Mouse (Mus musculus): ENCODE data around the gene Zc3h13.

DNA sequence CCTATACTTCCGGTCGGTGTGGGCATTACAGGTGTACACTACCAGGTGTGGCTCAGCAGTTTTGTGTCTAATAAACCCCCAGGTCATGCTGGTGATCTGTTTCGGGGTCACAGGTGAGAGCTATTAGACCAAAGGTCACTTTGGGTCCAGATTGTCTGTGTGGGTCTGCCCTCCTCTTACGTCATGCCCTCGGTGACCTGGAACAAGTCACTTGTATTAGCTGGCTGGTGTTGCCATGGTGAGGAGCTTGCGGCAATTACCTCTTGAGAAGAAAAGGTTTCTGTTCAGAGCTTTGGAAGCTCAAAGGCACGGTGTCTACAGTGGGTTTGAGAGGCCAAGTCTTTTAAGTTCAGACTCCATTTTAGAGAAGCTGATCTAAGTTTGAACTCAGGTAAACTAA lies 93.4 kb downstream of the Zc3h13 start:
- TF ChIP-seq CTCF (IDR thresholded peaks at IDR 0.05; ENCODE audit: low read depth): no peak
- TF ChIP-seq EP300 (IDR thresholded peaks at IDR 0.05; ENCODE audit: low read depth): no peak
